Mouse (Mus musculus) right cerebral cortex, postnatal 10 days (tissue): ENCODE data around the gene Tspan4.

Experiments used
- DNase-seq, 2 experiments: peaks; one replicate each; pipeline ENCODE4 v3.0.0; 2021; ENCODE audit warnings: low spot score in 2 of 2

Gene Tspan4

DNA sequence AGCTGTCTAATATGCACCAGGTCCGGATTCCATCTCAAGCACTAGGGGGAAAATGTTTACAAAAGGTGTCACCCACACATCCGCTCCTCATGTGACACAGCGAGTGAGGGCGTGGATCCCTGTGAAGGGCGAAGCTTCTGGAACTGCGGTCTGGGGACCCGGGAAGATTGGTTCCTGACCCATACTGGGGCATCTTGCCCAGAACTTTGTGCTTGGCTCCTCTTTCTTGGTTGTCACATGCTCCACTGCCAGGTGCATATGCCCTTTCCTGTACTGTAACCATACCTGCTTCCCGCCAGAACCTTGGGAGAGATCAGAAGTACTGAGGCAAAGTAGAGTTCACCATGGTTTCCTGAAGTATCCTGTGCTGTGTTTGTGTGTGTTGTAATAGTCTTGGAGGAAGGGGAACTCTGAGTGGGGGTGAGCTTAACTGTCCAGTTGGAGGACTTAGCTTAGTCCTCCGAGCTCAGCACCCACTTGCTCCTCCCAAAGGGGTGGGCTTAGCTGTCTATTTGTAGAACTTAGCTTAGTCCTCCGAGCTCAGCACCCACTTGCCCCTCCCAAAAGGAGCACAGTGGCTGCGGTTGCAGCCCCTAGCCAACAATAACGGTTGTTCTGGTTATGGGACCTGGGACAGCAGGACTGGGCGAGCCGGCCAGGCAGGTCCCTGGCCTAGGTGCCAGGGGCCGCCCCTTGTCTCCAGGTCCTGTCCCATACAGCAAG is 14.5 kb upstream of the Tspan4 start, which contains the start of gene Cracr2b:
Cracr2b (plus strand) TSS at position 704 of the 723 bp plus-strand sequence.
- peak in 1 of 2 experiments; percentile 39 for DNase-seq

DNA sequence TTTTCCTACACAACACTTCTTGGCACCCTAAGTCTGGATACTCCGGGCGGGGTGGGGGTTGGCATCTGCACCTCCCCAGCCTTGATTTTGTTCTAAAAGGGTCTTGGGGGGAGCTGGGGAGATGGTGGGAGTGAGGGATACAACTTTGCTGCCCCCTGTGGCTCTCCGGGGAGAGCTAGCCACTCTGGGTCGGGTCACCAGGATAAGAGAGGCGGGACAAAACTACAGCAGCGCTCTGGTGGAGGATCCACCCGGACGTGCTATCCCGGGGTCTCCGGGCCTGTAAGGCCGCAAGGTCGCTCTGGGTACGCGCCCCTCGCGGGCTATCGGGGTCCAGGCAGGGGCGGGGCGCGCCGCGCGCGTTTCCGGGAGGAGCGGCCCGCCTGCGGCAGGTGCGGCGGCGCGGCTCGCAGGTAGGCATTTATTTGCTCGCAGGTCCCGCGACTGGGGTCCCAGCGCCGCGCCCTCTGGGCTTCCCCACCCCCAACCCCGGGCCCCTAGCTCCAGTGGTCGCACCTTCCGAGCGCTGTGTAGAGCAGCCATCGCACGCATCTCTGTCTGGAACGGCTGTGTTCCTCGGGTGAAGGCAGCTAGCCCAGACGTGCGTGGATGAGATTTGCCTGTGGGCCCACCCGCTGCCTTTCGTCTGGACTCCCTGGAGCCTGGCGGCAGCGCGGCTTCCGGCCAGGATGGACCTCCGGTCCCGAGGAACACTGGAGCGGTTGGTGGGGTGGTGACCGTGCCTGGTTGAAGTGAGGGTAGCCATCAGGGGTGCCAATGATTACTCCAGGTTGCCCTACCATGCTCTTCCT is 13.3 kb upstream of the Tspan4 start:
- DNase-seq: peak in 1 of 2 experiments; percentile 24

DNA sequence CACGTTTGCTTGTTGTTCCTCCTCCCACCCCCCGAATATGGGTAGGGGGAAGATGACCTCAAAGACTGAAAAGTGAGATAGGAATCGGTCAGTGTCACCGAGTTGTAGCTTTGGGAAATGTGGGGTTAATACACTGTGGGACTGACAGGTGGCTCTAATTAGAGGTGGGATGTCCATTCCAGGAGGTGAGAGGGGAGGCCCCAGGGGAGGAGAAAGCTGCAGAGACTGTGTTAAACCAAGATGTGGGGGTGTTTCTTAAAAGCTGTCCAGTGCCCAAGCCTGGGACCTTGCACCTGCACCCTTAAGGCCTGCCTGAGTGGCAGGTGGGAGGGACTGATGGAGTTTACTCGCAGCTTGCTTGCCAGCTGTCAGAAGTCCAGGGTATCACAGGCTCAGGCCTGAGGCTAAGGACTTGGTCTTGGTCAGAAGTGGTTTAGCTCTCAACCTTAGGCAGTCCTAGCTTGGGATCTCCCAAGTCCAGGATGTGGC is 12.7 kb upstream of the Tspan4 start:
- DNase-seq: peak in 1 of 2 experiments; percentile 20

DNA sequence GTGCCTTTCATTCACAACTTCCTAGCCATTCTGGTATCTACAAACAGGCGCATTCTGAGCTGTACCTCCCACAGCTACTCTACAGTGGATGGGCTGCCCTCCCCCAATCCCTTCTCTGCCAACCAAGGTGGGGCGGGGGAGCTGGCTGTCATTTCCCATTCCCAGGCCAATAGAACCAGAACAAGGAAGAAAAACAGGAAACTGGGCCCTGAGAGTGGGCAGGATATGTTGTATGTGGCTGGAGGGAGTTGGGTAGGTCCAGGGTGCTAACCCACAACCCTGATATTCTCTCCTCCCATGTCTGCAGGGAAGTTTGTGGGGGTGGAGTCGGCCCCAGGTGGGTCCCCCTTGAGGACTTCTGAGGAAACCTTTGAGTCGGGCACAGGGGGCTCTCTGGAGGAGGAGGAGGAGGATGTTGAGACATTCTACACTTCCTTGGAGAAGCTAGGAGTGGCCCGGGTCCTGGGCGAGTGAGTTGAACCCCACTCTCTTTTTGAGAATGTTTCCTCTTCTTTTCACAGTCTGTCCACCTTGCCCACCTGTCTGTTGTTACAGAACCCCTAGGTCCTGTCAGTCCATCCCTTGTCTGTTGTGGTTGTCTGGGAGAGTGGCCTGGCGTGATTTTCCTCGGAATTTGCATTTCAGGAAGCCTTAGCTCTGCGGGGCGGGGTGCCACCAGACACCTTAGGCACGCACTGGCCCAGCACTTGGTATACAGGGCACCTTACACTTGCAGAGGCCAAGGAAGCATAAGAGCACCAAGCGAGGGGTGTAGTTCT is 11.0 kb upstream of the Tspan4 start:
- no peak for DNase-seq

DNA sequence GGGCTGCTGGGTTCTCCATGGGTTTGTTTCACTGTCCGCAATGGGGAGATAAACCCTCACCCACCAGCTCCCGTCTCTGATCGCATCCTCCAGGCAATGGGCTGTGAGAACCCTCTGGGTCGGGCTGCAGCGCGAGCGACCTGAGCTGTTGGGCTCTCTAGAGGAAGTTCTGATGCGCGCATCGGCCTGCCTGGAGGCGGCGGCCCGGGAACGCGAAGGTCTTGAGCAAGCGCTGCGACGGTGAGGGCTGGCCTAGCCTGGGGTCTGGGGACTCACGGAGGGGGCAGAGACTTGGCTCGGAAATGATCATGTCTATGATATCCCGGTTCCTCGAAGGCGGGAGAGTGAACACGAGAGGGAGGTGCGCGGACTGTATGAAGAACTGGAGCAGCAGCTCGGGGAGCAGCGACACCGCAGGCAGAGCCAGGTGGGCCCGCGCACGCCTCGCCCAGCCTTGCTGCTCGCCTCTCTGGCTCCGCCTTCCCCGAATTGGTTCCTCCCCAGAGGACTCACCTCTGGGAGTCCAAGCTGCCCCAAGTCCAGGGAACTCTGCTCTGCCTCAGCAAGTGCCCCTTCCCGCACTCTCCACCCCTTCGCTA is 10.3 kb upstream of the Tspan4 start:
- DNase-seq: peak in 1 of 2 experiments; percentile 40

DNA sequence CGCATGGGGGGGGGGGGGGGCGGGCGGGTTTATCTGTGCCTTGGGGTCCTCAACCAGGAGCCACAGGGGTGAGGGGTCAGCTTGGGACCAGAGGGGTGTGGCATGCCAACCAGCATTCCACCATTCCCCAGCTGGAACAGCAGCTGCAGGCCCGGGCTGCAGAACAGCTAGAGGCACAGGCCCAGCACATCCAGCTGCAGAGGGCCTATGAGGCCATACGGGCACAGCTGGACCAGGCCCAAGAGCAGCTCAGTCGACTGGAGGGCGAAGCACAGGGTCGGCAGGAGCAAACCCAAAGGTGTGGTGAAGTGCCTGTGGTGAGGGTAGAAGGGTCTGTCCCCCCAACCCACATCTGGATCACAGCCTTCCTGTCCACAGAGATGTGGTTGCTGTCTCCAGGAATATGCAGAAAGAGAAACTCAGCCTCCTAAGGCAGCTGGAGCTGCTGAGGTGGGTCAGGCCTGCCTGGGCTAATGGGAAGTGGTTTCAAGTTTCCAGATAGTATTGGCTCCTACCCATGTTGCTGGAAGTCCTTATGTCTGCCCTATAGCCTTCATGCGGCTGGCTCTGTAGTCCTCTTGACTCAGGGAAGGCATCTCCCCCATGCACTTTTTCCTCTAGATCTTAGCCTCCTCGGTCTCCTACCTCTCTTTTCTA is 9.5 kb upstream of the Tspan4 start:
- no peak for DNase-seq

DNA sequence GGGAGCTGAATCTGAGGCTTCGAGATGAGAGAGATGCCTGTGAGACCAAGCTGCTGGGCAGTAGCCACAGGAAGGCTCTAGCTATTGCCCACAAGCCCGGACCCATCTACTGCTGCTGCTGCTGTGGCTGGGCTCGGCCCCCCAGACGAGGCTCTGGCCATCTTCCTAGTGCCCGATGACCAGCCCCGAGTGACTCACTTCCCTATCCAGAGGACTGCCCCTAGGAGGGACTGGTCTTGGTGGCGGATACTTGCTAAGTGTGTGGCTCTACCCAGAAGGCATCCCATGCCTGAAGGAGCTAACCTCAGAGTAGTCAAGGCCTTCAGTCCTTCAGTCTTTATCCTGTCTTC is 9.0 kb upstream of the Tspan4 start:
- DNase-seq: peak in 1 of 2 experiments; percentile 28

DNA sequence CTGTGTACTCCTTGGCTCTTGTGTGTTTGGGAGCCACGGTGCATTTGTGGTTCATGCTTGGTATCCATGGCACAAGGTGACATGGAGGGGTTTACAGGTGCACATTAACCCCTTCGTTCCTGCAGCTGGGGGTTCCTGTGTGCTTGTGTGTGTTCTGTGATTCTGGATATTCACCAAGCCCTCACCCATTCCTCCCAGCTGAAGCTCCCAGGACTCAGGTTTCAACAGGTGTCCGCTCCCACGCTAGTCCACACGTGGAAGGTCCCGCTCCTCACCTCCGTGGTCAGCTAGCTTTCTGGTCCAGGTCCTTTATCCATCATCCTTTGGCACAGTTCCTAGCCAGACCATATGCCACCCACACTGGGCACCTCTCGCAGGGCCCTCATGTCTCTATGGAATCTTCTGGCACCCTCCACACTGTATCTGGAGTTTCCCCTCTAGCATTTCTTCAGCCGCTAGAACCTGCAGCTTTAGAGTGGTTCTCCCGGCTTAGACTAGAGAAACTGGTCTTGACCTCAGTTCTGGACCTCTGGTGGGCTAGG is 8.4 kb upstream of the Tspan4 start:
- no peak for DNase-seq

DNA sequence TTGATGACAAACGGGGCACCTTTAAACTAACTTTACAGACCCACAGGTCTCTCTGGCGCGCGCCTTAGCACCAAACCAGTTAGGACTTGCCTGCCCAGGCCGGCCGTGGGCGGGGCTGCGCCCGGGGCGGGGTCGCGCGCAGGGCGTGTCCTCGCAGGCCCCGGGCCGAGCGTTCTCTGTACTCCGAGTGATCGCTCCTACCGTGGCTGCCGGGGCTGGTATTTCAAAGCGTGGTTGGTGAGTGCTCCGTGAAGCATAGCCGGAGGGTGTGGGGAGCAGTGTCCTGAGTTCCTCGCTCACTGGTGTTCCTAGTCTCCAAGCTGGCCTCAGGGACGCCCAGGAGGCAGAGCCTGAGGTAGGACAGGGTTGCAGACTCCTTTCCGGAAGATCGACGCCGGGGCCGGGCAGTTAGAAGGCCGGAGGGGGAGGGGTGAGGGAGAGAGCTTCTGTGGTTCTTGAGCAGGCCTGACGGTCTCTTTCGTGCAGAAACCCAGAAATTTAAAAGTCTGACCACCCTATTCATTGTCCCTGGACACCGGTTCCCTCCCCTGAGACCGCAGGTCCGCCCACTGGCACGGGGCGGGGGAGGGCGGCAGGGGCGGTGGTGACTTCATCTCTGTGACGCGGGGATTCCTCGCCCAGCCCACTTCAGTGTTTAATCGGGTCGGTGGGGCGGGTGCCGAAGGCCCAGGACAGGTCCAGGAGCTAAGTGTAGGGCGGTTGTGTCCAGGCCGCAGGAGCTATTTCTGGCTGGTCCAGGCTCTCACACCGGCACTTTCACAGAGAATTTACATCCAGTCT is 7.6 kb upstream of the Tspan4 start, which contains the start of gene Cd151:
Cd151 (plus strand) TSS at position 163 of the 801 bp plus-strand sequence.
- peak; percentile 78 to 81 for DNase-seq

DNA sequence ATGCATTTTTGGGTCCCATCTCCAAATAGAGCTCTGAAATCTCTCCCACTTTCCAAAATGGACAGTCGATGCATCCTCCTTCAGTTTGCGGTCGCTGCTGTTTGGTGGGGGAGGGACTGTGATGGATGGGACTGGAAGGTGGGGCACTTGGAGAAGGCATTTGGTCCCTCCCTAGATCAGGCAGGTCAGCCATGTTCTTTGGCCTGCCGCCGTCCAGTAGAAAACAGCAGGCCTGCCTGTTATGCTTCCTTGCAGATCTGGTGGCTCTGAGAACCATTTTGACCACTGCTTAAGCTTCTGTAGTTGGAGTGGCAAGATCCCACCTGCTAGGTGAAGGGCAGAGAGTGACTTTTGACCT is 6.9 kb upstream of the Tspan4 start:
- peak in 1 of 2 experiments; percentile 34 for DNase-seq

DNA sequence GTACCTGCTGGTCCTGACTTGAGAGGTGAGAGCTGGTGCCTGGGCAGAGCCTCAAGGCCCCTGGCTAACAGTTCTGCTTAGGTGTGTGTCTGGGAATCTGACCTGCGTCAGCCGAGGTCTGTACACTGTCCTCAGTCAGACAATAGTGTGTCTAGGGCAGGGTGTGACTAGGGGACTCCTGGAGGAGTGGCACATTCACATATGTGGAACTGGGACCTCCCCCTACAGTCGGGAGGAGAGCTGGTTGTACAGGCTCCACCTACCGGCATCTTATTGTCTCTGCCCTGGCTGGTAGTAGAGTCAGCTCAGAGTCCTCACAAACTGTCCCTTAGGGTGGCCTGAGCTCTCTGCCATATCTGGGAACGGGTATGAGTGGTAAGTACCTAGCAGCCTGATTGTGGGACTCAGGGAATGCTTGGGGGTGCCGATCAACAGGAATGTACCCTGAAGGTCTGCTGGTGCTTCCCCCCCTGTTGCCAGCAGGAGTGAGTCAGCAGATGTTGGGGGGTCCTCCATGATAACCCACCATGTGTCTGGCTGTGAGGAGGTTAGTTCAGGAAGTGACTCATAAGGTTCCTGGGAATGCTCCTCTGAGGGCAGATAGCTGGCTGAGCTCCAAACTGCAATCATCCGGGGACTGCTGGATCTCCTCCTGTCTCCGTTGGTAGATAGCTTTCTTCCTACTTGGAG is 6.4 kb upstream of the Tspan4 start:
- DNase-seq: peak; percentile 72 to 84

DNA sequence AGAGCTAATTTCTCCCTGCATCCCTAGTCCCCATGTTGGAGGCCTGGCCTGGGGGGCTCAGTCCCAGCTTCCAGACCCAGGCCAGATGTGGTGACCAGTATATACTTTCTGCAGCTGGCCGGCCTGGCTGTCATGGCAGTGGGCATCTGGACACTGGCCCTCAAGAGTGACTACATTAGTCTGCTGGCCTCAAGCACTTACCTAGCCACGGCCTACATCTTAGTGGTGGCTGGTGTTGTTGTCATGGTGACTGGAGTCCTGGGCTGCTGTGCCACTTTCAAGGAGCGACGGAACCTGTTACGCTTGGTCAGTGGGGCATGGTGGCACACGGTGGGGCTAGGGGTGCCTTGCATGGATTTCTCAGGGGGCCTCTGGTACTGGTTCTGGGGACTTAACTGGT is 5.7 kb upstream of the Tspan4 start:
- peak in 1 of 2 experiments; percentile 45 for DNase-seq

DNA sequence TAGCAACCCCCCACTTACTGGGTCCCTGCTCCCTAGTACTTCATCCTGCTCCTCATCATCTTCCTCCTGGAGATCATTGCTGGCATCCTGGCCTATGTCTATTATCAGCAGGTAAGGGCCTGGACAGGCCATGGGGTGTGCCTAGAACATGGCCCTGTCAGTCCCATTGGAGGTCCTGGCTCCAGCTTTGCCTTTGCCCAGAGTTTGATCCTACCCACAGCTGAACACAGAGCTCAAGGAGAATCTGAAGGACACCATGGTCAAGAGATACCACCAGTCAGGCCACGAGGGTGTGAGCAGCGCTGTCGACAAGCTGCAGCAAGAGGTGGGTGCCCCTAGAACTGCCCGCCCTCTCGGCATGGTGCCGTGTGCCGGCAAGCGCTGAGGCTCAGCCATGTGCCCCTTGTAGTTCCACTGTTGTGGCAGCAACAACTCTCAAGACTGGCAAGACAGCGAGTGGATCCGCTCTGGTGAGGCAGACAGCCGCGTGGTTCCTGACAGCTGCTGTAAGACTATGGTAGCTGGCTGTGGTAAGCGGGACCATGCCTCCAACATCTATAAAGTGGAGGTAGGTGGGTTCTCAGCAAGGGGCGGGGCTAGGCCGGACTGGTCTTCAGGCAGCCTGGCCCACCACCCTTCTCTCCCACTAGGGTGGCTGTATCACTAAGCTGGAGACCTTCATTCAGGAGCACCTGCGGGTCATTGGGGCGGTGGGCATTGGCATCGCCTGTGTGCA is 5.0 kb upstream of the Tspan4 start:
- peak in 1 of 2 experiments; percentile 44 for DNase-seq

DNA sequence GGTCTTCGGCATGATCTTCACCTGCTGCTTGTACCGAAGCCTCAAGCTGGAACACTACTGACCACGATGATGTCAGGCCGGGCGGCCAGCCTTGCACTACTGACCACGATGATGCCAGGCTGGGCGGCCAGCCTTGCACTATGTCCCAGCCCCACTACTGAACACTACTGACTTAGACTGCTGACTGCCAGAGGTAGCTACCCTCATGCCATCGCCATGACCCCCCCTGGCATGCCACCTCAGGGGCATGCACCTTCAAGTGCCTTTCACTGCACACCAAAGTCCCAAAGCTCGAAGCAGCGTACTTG is 4.4 kb upstream of the Tspan4 start:
- no peak for DNase-seq

DNA sequence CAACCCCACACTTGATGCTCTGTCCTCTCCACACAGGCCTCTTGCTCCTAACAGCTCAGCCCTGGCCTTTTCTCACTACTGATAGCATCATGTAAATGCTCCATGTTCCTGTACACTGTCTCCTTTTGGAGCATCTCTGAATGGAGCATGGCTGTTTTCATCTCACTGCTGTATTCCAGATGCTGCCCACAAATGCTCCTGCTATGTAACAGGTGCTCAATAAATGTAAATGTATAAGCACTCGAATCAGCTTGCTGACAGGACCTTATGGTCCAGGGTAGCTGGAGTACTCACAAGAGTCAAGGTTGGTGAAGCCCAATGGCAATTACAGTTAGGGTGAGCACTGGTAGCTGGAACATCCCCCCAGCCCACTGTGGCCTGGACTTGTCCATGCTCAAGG is 3.8 kb upstream of the Tspan4 start:
- no peak for DNase-seq

DNA sequence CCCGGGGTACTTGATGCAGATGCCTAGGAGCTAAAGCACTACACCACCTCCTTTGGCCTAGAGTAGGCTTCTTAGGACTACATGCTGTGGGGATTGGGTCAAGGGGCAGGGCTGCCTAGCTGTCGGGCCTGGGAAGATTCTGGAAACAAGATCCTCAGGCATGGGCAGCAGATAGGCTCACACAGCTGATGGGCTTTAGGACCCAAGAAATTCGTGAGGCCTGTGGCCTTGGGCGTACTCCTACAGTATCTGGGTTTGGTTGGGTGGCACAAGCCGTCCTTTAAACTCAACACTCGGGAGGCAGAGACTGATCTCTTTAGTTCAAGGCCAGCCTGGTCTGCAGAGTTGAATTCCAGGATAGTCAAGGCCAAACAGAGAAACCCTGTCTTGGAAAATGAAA is 2.8 kb upstream of the Tspan4 start:
- DNase-seq: no peak

DNA sequence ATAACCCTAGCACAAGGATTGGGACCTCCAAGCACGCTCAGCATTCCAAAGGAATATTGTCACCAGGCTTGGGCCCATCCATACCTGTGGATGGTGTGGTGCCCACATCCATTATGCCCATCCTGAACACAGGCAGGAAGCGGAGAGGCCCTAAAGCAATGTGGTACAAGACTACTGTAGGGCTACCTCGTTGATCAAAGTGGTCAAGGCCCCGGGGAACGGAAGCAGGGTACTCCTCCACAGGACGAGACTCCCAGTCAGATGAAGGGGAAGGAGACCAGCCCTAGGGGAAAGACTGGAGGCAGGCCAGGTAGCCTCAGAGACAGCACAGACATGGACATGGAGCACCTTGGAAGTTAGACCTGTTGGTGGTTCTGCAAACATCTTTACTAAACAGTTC is 2.3 kb upstream of the Tspan4 start:
- DNase-seq: no peak

DNA sequence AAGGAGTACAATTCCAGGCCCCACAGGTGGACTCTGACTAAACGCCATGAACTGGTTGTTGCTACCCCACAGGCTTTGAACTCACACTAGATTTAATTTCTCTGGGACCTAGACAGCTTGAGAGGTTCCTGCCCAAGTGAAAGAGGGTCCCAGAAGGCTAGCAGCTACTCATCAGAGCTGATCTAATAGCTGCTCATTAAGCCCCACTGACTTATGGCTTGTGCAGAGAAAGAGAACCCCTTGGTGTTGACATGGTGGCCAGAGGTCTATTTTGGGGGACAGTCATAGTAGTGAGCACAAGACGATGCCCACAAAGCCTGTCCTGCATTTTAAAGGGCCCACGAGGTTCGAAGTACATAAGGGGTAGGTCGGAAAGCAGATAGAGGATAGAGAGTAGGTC is 880 bp upstream of the Tspan4 start:
- no peak for DNase-seq

DNA sequence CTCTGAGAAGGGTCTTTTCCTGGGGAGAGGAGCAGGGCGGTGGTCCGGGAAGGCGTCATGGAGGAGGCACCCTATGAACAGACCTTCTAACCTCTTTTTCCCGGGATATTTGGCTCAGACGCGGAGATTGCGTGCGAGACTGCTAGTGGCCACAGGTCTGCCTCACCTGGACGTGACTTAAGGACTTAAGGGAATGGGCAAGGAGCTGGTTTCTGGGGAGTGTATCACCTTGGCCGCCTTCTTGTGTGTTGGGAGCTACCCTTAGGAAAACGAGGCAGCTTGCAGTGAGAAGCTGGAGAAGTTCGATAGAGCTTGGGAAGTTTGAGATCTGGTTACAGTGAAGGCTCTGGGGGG is 742 bp downstream of the Tspan4 start:
- peak in 1 of 2 experiments; percentile 40 for DNase-seq
